Mouse (Mus musculus) gastrocnemius, postnatal 36 days (tissue): Measurements from ENCODE around the gene Abl2. TPM values are rescaled to one million over a fixed set of nuclear protein-coding genes. Genes with fewer than 3 reads are reported as not detected.

Source experiments
- DNase-seq, 2 experiments: peaks; one replicate each; pipeline ENCODE4 v3.0.0; 2022
- intact Hi-C: fragments of 180-260 bp; cut with DNase I; formaldehyde crosslinking; loops from one replicate; pipeline ENCODE4 v1.15.1; 2025
- total RNA-seq, 2 experiments: library from RNA; stranded (reverse); gene quantifications; 2 replicates each; pipeline ENCODE4 v1.2.3; 2021

Abl2 gene
- total RNA-seq, 2 experiments from 2014 or later = 16.2 to 16.9 TPM

GRCm38 (mm10) chr1:156581149-156581548 is 22.6 kb downstream of the Abl2 start:
- DNase-seq = no peak
- intact Hi-C loops = loop anchor here (5.0 kb wide), 1 partner anchor 51 kb away; no protein-coding TSS in a partner anchor

GRCm38 (mm10) chr1:156584175-156584574 is 25.6 kb downstream of the Abl2 start:
- DNase-seq = no peak
- intact Hi-C loops = loop anchor here (5.0 kb wide), 1 partner anchor 48 kb away; no protein-coding TSS in a partner anchor

- intact Hi-C loops = no loop called here
These were observed 26.9 kb downstream of the Abl2 start for GRCm38 (mm10) chr1:156585512-156585911.

GRCm38 (mm10) chr1:156589811-156590305 is 31.3 kb downstream of the Abl2 start:
- no peak for DNase-seq
- intact Hi-C loops = no loop called here

More at GRCm38 (mm10) chr1:156585512-156585911, 26.9 kb downstream of the Abl2 start:
- no peak for DNase-seq

GRCm38 (mm10) chr1:156590357-156590756 is 31.8 kb downstream of the Abl2 start:
- intact Hi-C loops = no loop called here
- DNase-seq = no peak

GRCm38 (mm10) chr1:156593267-156593666 is 34.7 kb downstream of the Abl2 start:
- no peak for DNase-seq
- intact Hi-C loops = no loop called here

- no peak for DNase-seq
- intact Hi-C loops = no loop called here
These were observed 38.5 kb downstream of the Abl2 start for GRCm38 (mm10) chr1:156597089-156597488.

GRCm38 (mm10) chr1:156602545-156602944 is 44.0 kb downstream of the Abl2 start:
- intact Hi-C loops = no loop called here

GRCm38 (mm10) chr1:156605094-156605866 is 46.7 kb downstream of the Abl2 start:
- intact Hi-C loops = no loop called here
- DNase-seq = no peak

More at GRCm38 (mm10) chr1:156602545-156602944, 44.0 kb downstream of the Abl2 start:
- no peak for DNase-seq

- DNase-seq = no peak
- intact Hi-C loops = no loop called here
These were observed 47.4 kb downstream of the Abl2 start for GRCm38 (mm10) chr1:156605940-156606339.

- intact Hi-C loops = no loop called here
- DNase-seq = no peak
These were observed 49.9 kb downstream of the Abl2 start for GRCm38 (mm10) chr1:156608496-156608895.

GRCm38 (mm10) chr1:156610257-156610656 is 51.7 kb downstream of the Abl2 start:
- no peak for DNase-seq
- intact Hi-C loops = no loop called here

- intact Hi-C loops = no loop called here
- no peak for DNase-seq
These were observed 55.4 kb downstream of the Abl2 start for GRCm38 (mm10) chr1:156613855-156614530.

- no peak for DNase-seq
- intact Hi-C loops = no loop called here
These were observed 56.1 kb downstream of the Abl2 start for GRCm38 (mm10) chr1:156614710-156615109.

- intact Hi-C loops = no loop called here
These were observed 57.0 kb downstream of the Abl2 start for GRCm38 (mm10) chr1:156615381-156616133.

GRCm38 (mm10) chr1:156616989-156617598 is 58.5 kb downstream of the Abl2 start:
- intact Hi-C loops = no loop called here

More at GRCm38 (mm10) chr1:156615381-156616133, 57.0 kb downstream of the Abl2 start:
- peak; percentile 60 to 73 for DNase-seq

GRCm38 (mm10) chr1:156617811-156618210 is 59.2 kb downstream of the Abl2 start:
- intact Hi-C loops = no loop called here
- DNase-seq = no peak

More at GRCm38 (mm10) chr1:156616989-156617598, 58.5 kb downstream of the Abl2 start:
- DNase-seq = no peak

GRCm38 (mm10) chr1:156620292-156620909 is 61.8 kb downstream of the Abl2 start:
- intact Hi-C loops = no loop called here
- no peak for DNase-seq

- DNase-seq = no peak
- intact Hi-C loops = no loop called here
These were observed 62.4 kb downstream of the Abl2 start for GRCm38 (mm10) chr1:156620951-156621350.

- intact Hi-C loops = no loop called here
- DNase-seq = no peak
These were observed 65.6 kb downstream of the Abl2 start for GRCm38 (mm10) chr1:156624231-156624630.
